Mouse (Mus musculus): ENCODE data around the gene Bcl7a. TPM values are rescaled to one million over a fixed set of nuclear protein-coding genes. Genes with fewer than 3 reads are reported as not detected.

The Bcl7a gene
- polyA plus RNA-seq, 1 experiment from 2014 or later: 15.5 TPM

DNA sequence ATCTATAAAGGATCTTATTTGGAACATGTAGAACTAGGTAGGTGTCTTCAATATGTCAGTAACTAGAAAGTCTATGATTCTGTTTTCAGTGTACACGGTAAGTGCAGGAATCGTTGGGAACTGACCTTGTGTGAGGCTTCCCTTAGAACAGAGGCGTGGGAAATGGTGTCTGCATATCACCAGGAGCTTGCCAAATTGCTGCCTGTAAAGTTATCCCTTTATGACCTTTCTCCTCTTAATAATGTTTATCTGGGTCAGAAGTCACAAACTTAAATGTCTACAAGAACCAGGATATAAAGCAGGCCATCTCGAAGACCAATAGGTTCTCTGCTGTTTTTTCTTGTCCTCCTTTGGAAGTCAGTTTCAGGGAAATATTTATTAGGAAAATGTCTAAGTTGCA is 68.6 kb downstream of the Bcl7a start:
- Histone ChIP-seq H3K27ac (ENCODE audit: low read length) (no peak overlapping the region), H3K9ac (ENCODE audit: low read length) (no peak overlapping the region), H3K9me3 (replicated peaks; ENCODE audit: control insufficient read depth, low read length) (peaks cover 5% of the 10 kb centered on the region), H3K27me3 (ENCODE audit: control insufficient read depth, insufficient read depth, low read length) (no peaks in the 10 kb centered on the region), H3K36me3 (ENCODE audit: control insufficient read depth, insufficient read depth) (peaks cover 6% of the 10 kb centered on the region), H3K4me3 (ENCODE audit: low read length) (no peak overlapping the region), H3K4me2 (ENCODE audit: low read depth, low read length) (no peak overlapping the region), H3K4me1 (ENCODE audit: control insufficient read depth, insufficient read depth, low read length) (peaks cover 22% of the 10 kb centered on the region)
- ATAC-seq (replicated peaks; ENCODE audit: extremely low read depth, insufficient read depth, low FRiP score): no peak
- 76% methylated on average over 4 of the region's 4 CpGs for WGBS

DNA sequence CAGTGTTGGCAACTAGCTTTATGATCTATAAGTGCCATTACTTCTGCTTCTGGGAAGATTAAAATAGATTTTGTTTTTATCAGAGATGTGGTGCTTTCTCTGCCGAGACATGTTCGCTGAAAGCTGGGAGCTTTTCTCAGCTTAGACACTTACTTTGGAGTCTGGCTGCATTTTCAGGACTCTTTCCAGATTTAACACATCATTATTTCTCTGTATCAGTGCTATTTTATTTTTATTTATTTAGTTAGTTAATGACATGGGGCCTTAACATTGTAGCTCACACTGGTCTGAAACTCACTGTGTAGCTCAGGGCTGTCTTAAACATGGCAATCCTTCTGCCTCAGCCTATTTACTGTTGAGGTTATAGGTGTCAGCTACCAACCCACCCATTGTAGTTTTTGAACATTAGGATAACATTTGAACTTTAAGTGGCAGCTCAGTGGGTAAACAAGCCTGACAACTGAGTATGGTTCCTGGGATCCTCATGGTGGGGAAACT is 70.3 kb downstream of the Bcl7a start:
- no peak for ATAC-seq (replicated peaks; ENCODE audit: extremely low read depth, insufficient read depth, low FRiP score)
- Histone ChIP-seq H3K9ac (ENCODE audit: low read length) (no peak overlapping the region), H3K4me2 (ENCODE audit: low read depth, low read length) (no peak overlapping the region), H3K27ac (ENCODE audit: low read length) (no peak overlapping the region), H3K4me3 (ENCODE audit: low read length) (no peak overlapping the region), H3K27me3 (ENCODE audit: control insufficient read depth, insufficient read depth, low read length) (no peaks in the 10 kb centered on the region), H3K4me1 (ENCODE audit: control insufficient read depth, insufficient read depth, low read length) (peaks cover 26% of the 10 kb centered on the region), H3K36me3 (ENCODE audit: control insufficient read depth, insufficient read depth) (peaks cover 6% of the 10 kb centered on the region), H3K9me3 (replicated peaks; ENCODE audit: control insufficient read depth, low read length) (peaks cover 5% of the 10 kb centered on the region)
- 40% methylated on average over 2 of the region's 2 CpGs for WGBS

DNA sequence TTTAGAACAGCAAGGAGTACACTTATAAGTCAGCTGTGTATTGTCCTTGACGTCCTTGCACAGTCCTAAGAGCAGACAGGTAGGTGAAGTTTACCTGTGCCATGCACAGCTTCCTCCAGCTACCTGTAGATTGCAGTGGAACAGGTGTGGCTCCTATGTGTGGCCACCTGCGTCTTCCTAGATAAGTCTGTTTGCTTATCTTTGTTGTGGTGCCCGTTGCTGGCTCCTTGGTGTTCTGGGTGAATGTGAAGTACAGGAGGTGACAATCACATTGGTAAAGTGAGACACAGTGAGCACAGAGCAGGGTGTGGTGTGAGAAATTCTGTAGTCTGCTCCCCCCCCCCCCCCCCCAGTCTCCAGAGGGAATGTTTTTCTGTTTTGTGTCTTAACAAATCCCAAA is 72.5 kb downstream of the Bcl7a start:
- no peak for ATAC-seq (replicated peaks; ENCODE audit: extremely low read depth, insufficient read depth, low FRiP score)
- Histone ChIP-seq H3K9ac (ENCODE audit: low read length) (no peak overlapping the region), H3K4me1 (ENCODE audit: control insufficient read depth, insufficient read depth, low read length) (peaks cover 26% of the 10 kb centered on the region), H3K4me2 (ENCODE audit: low read depth, low read length) (no peak overlapping the region), H3K4me3 (ENCODE audit: low read length) (no peak overlapping the region), H3K27ac (ENCODE audit: low read length) (no peak overlapping the region), H3K36me3 (ENCODE audit: control insufficient read depth, insufficient read depth) (no peaks in the 10 kb centered on the region), H3K9me3 (replicated peaks; ENCODE audit: control insufficient read depth, low read length) (no peaks in the 10 kb centered on the region), H3K27me3 (ENCODE audit: control insufficient read depth, insufficient read depth, low read length) (no peaks in the 10 kb centered on the region)
- 58% methylated on average over 3 of the region's 3 CpGs for whole genome bisulfite sequencing

DNA sequence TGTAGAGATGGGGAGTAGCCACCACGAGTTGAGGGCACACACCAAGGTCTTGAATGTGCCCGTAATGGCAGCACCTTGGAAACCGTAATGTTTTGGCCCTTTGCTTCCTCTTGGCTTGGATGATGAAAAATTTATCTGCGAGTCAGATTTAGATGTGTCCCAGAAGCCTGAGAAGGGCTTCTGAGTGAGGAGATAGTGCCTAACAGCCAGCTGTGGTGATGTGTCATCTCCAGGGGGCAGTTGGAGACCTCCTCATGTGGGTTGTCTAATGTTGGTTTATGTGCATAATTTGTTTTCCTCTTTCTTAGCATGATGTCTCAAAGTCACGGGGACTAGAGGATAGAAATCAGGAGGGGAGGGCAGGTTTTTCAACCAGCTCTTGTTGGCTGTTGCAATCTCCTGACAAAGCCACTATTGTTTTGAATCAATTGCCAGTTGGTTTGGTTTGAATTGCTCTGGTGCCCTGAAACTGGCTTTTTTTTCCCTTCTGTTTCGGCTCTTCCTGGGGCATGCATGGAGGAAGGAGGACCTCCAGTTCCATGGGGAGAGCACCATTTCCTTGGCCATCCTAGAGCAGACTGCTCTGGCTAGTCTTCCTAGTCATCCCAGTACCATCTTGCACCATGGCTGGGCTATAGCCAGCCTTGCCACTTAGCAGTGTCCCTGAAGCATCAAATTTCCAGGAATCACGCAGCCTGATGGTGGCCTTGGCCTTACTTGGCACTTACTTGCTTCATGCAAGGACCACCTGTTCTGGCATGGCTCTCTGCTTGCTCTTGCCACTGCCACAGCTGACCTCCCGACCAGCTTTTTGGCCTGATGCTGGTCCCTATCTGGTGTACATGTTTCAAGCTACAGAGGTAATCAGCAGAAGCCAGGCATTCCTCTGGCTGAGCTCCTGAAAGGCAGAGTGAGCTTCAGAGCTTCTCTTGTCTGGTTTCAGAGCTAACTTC is 73.2 kb downstream of the Bcl7a start:
- H3K4me3 ChIP-seq (ENCODE audit: low read length): no peak overlapping the region
- H3K4me2 ChIP-seq (ENCODE audit: low read depth, low read length): no peak overlapping the region
- no peaks in the 10 kb centered on the region for H3K9me3 ChIP-seq (replicated peaks; ENCODE audit: control insufficient read depth, low read length)
- 68% methylated on average over 8 of the region's 8 CpGs for WGBS
- 0 out of 2 replicates have a peak overlapping the region, but pooled peaks have one; percentile 9 for H3K27ac ChIP-seq (ENCODE audit: low read length)
- H3K27me3 ChIP-seq (ENCODE audit: control insufficient read depth, insufficient read depth, low read length): no peaks in the 10 kb centered on the region
- no peak for ATAC-seq (replicated peaks; ENCODE audit: extremely low read depth, insufficient read depth, low FRiP score)
- H3K4me1 ChIP-seq (ENCODE audit: control insufficient read depth, insufficient read depth, low read length): peaks cover 26% of the 10 kb centered on the region
- no peaks in the 10 kb centered on the region for H3K36me3 ChIP-seq (ENCODE audit: control insufficient read depth, insufficient read depth)
- no peak overlapping the region for H3K9ac ChIP-seq (ENCODE audit: low read length)

DNA sequence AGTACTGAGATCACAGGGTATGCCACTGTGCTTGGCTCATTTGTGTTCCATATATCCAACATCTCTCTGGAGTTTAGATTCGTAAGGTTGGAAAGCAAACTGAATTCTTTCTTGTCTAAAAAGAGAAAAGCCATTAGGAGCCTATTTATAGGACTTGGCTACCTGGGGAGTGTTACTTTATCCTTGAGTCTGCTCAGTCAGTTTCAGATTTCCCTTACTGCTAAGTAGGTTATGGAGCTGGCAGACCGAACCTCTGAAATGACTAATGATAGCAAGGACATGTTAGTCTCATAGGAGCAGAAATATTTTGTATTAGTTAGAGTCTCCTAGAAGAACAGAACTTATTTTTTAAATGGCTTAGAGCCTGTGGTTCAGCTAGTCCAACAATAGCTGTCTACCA is 80.3 kb downstream of the Bcl7a start:
- Histone ChIP-seq H3K27ac (ENCODE audit: low read length) (peak overlapping the region; percentile 33), H3K9me3 (replicated peaks; ENCODE audit: control insufficient read depth, low read length) (peaks cover 5% of the 10 kb centered on the region), H3K36me3 (ENCODE audit: control insufficient read depth, insufficient read depth) (no peaks in the 10 kb centered on the region), H3K27me3 (ENCODE audit: control insufficient read depth, insufficient read depth, low read length) (no peaks in the 10 kb centered on the region), H3K9ac (ENCODE audit: low read length) (no peak overlapping the region), H3K4me2 (ENCODE audit: low read depth, low read length) (peak overlapping the region; percentile 2; the same call in 1 of the 2 replicates), H3K4me1 (ENCODE audit: control insufficient read depth, insufficient read depth, low read length) (no peaks in the 10 kb centered on the region), H3K4me3 (ENCODE audit: low read length) (no peak overlapping the region)
- WGBS: 35% methylated on average over 2 of the region's 2 CpGs
- no peak for ATAC-seq (replicated peaks; ENCODE audit: extremely low read depth, insufficient read depth, low FRiP score)

Other genes with a start within 250 kb of the Bcl7a start
- 2.2 and 2.4 TPM in 2 replicates for gene Rhof, start 211.1 kb upstream of the Bcl7a start, polyA plus RNA-seq (2015; fragmentation: Nextera tagmentation; extraction: Ambion mirVana)
- gene Setd1b, start 201.6 kb upstream of the Bcl7a start, polyA plus RNA-seq (2015; fragmentation: Nextera tagmentation; extraction: Ambion mirVana): 6.0 and 6.5 TPM in 2 replicates
- gene Psmd9, start 174.4 kb upstream of the Bcl7a start, polyA plus RNA-seq (2015; fragmentation: Nextera tagmentation; extraction: Ambion mirVana): 60.0 and 63.8 TPM in 2 replicates
- 0.20 and 0.46 TPM in 2 replicates for gene Hpd, start 161.1 kb upstream of the Bcl7a start, polyA plus RNA-seq (2015; fragmentation: Nextera tagmentation; extraction: Ambion mirVana)
- gene Wdr66, start 91.7 kb upstream of the Bcl7a start, polyA plus RNA-seq (2015; fragmentation: Nextera tagmentation; extraction: Ambion mirVana): 3.1 and 3.7 TPM in 2 replicates
- gene Mlxip, start 51.0 kb downstream of the Bcl7a start, polyA plus RNA-seq (2015; fragmentation: Nextera tagmentation; extraction: Ambion mirVana): 12.3 and 12.4 TPM in 2 replicates
- 0.07 and 0.09 TPM in 2 replicates for gene Lrrc43, start 145.5 kb downstream of the Bcl7a start, polyA plus RNA-seq (2015; fragmentation: Nextera tagmentation; extraction: Ambion mirVana)
- gene Il31, start 145.7 kb downstream of the Bcl7a start, polyA plus RNA-seq (2015; fragmentation: Nextera tagmentation; extraction: Ambion mirVana): not detected in 2 replicates
- 0.11 and 0.17 TPM in 2 replicates for gene B3gnt4, start 166.6 kb downstream of the Bcl7a start, polyA plus RNA-seq (2015; fragmentation: Nextera tagmentation; extraction: Ambion mirVana)
- gene Diablo, start 180.3 kb downstream of the Bcl7a start, polyA plus RNA-seq (2015; fragmentation: Nextera tagmentation; extraction: Ambion mirVana): 103 and 105 TPM in 2 replicates
- 0.09 and 0.34 TPM in 2 replicates for gene Gm49027, start 181.7 kb downstream of the Bcl7a start, polyA plus RNA-seq (2015; fragmentation: Nextera tagmentation; extraction: Ambion mirVana)
- 21.5 and 26.3 TPM in 2 replicates for gene Vps33a, start 229.2 kb downstream of the Bcl7a start, polyA plus RNA-seq (2015; fragmentation: Nextera tagmentation; extraction: Ambion mirVana)